Mouse (Mus musculus): ENCODE measurements at regions not wholly inside any gene's neighbourhood (a gene's known extent, or its start where the extent isn't known, plus 50 kb on each side); places are given as distances from the start of the nearest gene placed in this dataset.

- TF ChIP-seq CTCF (IDR thresholded peaks at IDR 0.05; ENCODE audit: low read depth) (no peak), EP300 (IDR thresholded peaks at IDR 0.05; ENCODE audit: low read depth) (no peak)
Observed at GRCm38 (mm10) chr13:86097836-86098235, 51.1 kb upstream of the Cox7c start.

Measured in liver, embryonic 14.5 days (tissue).